Mouse (Mus musculus) urinary bladder, postnatal 14 days (tissue): Measurements from ENCODE around the gene Apof.
"Not testable (repeated sequence)": the region's sequence is repeated elsewhere in the genome, so short reads cannot be mapped to it uniquely, and the experiment has no call there.

Source experiments
- DNase-seq: peaks from one replicate; pipeline ENCODE4 v3.0.0; 2021; ENCODE audit warnings: low spot score

The Apof gene

GRCm38 (mm10) chr10:128259946-128260345 lies 8.5 kb upstream of the Apof start:
- DNase-seq: no peak

GRCm38 (mm10) chr10:128260376-128260775 lies 8.1 kb upstream of the Apof start:
- not testable (repeated sequence) for DNase-seq

- no peak for DNase-seq
These were observed 6.2 kb upstream of the Apof start for GRCm38 (mm10) chr10:128262300-128262699.

GRCm38 (mm10) chr10:128263393-128264310 lies 4.8 kb upstream of the Apof start:
- DNase-seq: no peak

GRCm38 (mm10) chr10:128269206-128269910 lies 887 bp downstream of the Apof start:
- DNase-seq: no peak

- peak; percentile 98 for DNase-seq
These were observed 1.9 kb downstream of the Apof start, which contains the start of gene Stat2 for GRCm38 (mm10) chr10:128270287-128270841. Gene Stat2 (plus strand): TSS chr10:128270559.

GRCm38 (mm10) chr10:128270866-128271265 lies 2.4 kb downstream of the Apof start:
- no peak for DNase-seq

- no peak for DNase-seq
These were observed 3.4 kb downstream of the Apof start for GRCm38 (mm10) chr10:128271883-128272282.

- not testable (repeated sequence) for DNase-seq
These were observed 4.5 kb downstream of the Apof start for GRCm38 (mm10) chr10:128272819-128273439.

- not testable (repeated sequence) for DNase-seq
These were observed 6.9 kb downstream of the Apof start for GRCm38 (mm10) chr10:128275374-128275773.

GRCm38 (mm10) chr10:128278158-128278557 lies 9.7 kb downstream of the Apof start:
- DNase-seq: no peak

- no peak for DNase-seq
These were observed 12.5 kb downstream of the Apof start for GRCm38 (mm10) chr10:128280943-128281342.

- no peak for DNase-seq
These were observed 13.2 kb downstream of the Apof start for GRCm38 (mm10) chr10:128281682-128282081.

GRCm38 (mm10) chr10:128282886-128283450 lies 14.5 kb downstream of the Apof start:
- no peak for DNase-seq

- peak; percentile 59 for DNase-seq
These were observed 15.4 kb downstream of the Apof start for GRCm38 (mm10) chr10:128283604-128284579.

GRCm38 (mm10) chr10:128290594-128290993 lies 22.1 kb downstream of the Apof start:
- DNase-seq: not testable (repeated sequence)

GRCm38 (mm10) chr10:128296370-128297090 lies 28.1 kb downstream of the Apof start:
- DNase-seq: no peak

GRCm38 (mm10) chr10:128297221-128297620 lies 28.8 kb downstream of the Apof start:
- no peak for DNase-seq

- no peak for DNase-seq
These were observed 29.2 kb downstream of the Apof start for GRCm38 (mm10) chr10:128297622-128298021.

- DNase-seq: no peak
These were observed 29.8 kb downstream of the Apof start for GRCm38 (mm10) chr10:128298243-128298642.
